Mouse (Mus musculus): Measurements from ENCODE around the gene Lmx1b. TPM values are rescaled to one million over a fixed set of nuclear protein-coding genes. Genes with fewer than 3 reads are reported as not detected.
A peak's percentile ranks its signal among the peaks of the same experiment; 100 is the strongest.

Lmx1b gene
- polyA plus RNA-seq, 1 experiment from 2014 or later = 7.7 TPM

DNA sequence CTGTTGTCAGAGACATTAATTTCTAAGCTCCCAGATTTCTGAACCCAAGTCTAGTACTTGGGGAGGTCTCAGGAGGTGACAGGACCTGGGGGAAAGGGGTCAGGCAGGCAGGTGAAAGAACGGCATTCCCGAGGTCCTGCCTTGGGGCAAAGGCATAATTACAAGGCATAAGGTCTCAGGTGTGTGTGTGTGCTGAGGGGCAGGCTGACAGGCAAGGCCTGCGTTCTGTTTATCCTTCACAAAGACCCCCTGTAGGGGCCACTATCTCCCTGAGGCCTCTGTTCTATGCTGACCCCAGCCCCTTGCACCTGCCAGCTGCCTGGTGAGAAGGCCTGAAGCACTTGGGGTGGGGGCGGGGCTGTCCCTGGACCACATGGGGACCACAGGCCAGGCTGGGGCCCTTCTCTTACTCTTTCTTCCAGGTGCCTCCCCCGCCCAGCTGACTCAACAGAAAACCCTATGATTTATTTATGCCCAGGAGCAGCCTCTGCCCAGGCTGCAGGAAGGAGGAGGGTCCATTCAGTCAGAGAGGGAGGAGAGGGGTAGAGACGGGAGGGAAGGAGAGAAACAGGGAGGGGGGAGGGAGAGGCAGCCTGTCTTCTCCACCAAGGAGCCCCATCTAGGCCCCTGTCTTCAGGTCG is 35.3 kb downstream of the Lmx1b start:
- peaks cover 93% of the 10 kb centered on the region for H3K27me3 ChIP-seq (ENCODE audit: insufficient read depth, poor library complexity, severe bottlenecking)

DNA sequence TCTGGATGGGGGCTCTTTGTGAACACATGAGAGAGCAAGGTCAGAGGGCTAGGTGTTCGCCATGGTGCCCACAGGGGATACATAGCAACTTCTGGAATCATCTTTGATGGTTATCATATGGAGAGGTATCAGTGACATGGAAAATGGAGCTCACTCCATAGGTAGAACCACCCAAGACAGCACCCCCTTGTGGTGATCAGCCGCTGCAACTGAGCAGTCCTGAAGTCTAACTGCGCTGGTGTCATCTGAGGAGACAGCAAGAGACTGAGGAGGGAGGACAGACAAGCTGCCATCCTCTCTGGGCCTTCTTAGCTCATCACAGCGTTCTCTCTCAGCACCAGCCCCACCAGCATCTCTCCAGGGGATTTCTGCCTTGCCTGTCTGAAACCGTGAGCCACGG is 39.8 kb downstream of the Lmx1b start:
- WGBS = 52% methylated on average over 6 of the region's 6 CpGs
- Histone ChIP-seq H3K4me3 (no peak overlapping the region), H3K27ac (no peak overlapping the region), H3K36me3 (no peaks in the 10 kb centered on the region), H3K27me3 (ENCODE audit: insufficient read depth, poor library complexity, severe bottlenecking) (peaks cover 89% of the 10 kb centered on the region), H3K4me1 (replicated peaks) (peaks cover 79% of the 10 kb centered on the region), H3K9me3 (no peaks in the 10 kb centered on the region)
- DNase-seq (ENCODE audit: low spot score) = no peak

More for the DNA sequence above, 35.3 kb downstream of the Lmx1b start:
- Histone ChIP-seq H3K9me3 (no peaks in the 10 kb centered on the region), H3K4me1 (replicated peaks) (peaks cover 71% of the 10 kb centered on the region), H3K27ac (no peak overlapping the region), H3K36me3 (no peaks in the 10 kb centered on the region), H3K4me3 (no peak overlapping the region)
- DNase-seq (ENCODE audit: low spot score) = no peak
- WGBS = 14% methylated on average over 7 of the region's 7 CpGs

DNA sequence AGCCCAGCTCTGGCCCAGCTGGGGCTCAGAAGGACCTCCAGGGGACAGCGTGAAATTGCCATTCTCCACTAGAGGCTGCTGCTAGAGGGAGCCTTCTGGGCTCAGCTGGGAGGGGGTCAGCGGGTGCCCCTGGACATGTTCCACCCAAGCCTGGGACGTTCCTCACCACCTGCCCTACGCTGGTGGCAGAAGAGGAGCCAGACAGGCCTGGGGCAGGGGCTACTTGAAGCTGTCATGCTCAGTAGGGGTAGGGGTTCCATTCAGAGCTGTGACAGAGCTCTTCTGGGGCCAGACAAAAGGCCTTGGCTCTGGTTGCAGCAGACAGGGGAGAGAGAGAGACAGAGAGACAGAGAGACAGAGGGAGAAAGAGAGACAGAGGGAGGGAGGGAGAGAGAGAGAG is 42.9 kb downstream of the Lmx1b start:
- H3K36me3 ChIP-seq = no peaks in the 10 kb centered on the region
- peaks cover 86% of the 10 kb centered on the region for H3K27me3 ChIP-seq (ENCODE audit: insufficient read depth, poor library complexity, severe bottlenecking)
- no peaks in the 10 kb centered on the region for H3K9me3 ChIP-seq
- H3K4me1 ChIP-seq (replicated peaks) = peaks cover 79% of the 10 kb centered on the region
- WGBS = 26% methylated on average over 4 of the region's 4 CpGs
- peak overlapping the region; percentile 70 for H3K27ac ChIP-seq
- peak; percentile 47 for DNase-seq (ENCODE audit: low spot score)
- no peak overlapping the region for H3K4me3 ChIP-seq

DNA sequence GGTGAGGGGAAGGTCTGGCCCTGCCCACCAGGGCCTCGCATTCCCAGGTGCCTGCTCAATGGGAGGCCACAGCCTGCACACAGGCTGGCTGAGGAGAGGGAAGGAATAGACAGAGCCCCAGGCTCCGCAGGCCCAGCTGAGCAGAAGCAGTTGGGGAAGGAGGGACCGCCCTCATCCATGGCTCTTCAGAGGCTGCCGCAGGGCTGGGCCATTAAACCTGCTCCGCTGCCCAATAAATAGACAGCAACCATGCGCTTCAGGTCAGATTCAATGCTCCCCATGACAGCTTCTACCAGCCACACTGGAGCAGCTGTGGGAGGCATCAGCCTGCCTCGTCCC is 45.3 kb downstream of the Lmx1b start:
- peaks cover 92% of the 10 kb centered on the region for H3K27me3 ChIP-seq (ENCODE audit: insufficient read depth, poor library complexity, severe bottlenecking)
- H3K36me3 ChIP-seq = no peaks in the 10 kb centered on the region
- DNase-seq (ENCODE audit: low spot score) = no peak
- H3K9me3 ChIP-seq = no peaks in the 10 kb centered on the region
- peaks cover 89% of the 10 kb centered on the region for H3K4me1 ChIP-seq (replicated peaks)
- 8% methylated on average over 7 of the region's 7 CpGs for WGBS
- peak overlapping the region; percentile 77 for H3K27ac ChIP-seq
- H3K4me3 ChIP-seq = no peak overlapping the region

DNA sequence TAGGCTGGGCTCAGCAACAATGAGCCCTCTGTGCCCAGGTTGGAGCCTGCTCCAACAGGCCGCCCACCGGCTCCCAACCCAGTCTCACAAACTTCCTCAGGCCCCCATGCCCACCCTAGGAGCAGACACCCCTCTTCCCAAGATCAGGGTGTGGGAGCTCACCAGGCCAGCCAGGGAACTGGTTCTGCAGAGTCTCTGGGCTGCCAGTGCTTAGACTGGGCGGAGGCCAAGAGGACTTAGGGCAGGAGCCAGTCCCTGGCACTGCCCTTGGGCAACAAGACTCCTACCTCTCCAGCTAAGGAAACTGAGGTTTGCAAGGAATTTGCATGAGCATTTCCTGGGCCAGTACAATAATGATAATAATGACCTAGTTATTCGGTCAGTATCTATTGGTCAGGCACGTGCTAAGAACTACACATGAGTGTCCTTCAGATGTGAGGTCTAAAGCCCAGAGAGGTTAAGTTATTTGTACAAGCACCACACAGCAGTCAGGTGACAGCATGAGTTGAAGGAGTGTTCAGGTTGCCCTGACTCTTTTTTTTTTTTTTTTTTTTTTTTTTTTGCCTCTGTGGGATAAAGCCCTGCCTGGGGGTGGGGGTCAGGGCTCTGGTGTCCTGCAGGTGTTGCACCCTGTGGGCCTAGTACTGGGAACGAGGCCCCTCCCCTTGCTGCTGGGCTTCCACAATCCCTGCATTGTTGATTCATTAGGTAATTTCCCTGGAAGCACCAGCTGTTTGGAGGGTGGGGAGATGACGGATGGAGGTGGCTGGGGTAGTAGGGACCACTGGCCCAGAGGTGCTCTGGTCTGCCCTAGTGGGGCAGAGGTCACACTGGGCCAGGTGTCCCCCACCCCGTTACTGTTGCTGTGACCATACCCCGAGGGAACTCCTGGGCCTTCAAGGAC is 45.9 kb downstream of the Lmx1b start:
- H3K9me3 ChIP-seq = no peaks in the 10 kb centered on the region
- peaks cover 89% of the 10 kb centered on the region for H3K4me1 ChIP-seq (replicated peaks)
- no peak overlapping the region for H3K4me3 ChIP-seq
- 49% methylated on average over 9 of the region's 9 CpGs for WGBS
- peak overlapping the region; percentile 81 for H3K27ac ChIP-seq
- DNase-seq (ENCODE audit: low spot score) = no peak
- peaks cover 94% of the 10 kb centered on the region for H3K27me3 ChIP-seq (ENCODE audit: insufficient read depth, poor library complexity, severe bottlenecking)
- no peaks in the 10 kb centered on the region for H3K36me3 ChIP-seq

DNA sequence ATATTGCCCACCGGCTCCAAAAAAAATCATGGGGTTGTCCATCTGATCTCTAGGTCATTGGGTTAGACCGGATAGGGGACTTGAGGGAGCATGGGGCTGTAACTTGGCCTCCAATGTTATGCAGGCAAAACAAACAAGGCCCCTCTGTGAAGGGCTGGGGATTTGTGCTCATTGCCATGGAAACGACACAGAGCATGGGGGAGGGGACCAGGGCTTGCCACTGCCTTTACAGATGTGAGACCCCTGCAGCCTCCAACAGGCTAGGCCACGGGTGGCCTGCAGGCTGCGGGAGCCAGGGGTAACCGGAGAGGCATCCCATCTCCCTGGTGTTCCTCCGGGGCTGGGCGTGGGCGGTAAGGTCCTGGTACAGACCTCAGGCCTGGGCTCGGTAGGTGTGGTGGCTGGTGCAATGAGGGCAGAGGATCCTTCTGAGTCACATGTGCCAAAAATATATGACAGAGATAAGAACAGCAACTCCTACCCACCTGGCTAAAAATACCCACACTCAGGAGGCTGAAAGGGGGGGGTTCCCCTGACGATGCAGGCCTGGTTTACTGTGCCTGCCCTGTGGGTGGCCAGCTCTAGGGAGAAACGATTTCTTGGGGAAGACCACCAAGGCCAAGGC is 47.3 kb downstream of the Lmx1b start:
- peaks cover 86% of the 10 kb centered on the region for H3K4me1 ChIP-seq (replicated peaks)
- no peaks in the 10 kb centered on the region for H3K36me3 ChIP-seq
- H3K27me3 ChIP-seq (ENCODE audit: insufficient read depth, poor library complexity, severe bottlenecking) = peaks cover 94% of the 10 kb centered on the region
- H3K4me3 ChIP-seq = peak overlapping the region; percentile 27; the same call in 1 of the 2 replicates
- peak overlapping the region; percentile 81 for H3K27ac ChIP-seq
- DNase-seq (ENCODE audit: low spot score) = peak; percentile 90
- H3K9me3 ChIP-seq = no peaks in the 10 kb centered on the region
- WGBS = 5% methylated on average over 12 of the region's 12 CpGs

DNA sequence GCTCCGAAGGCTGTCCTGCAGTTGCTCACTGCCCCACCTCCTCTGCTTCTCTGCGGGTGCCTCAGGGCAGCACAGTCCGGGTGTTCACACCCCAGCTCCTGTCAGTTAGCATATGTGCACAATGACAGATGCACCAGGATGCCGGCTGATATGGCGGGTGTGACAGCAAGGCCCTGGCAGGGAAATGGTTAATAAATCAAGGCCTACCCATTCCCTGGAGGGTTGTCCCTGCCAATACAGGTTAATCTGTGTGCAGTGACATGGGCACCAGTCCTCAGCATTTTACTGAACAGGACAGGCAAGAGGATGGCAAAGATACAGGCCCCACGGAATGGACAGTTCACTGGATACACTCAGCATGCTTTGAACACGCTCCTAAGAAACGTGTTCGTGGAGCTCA is 51.0 kb downstream of the Lmx1b start:
- Histone ChIP-seq H3K36me3 (no peaks in the 10 kb centered on the region), H3K4me1 (replicated peaks) (peaks cover 80% of the 10 kb centered on the region), H3K4me3 (no peak overlapping the region), H3K9me3 (no peaks in the 10 kb centered on the region), H3K27ac (no peak overlapping the region), H3K27me3 (ENCODE audit: insufficient read depth, poor library complexity, severe bottlenecking) (peaks cover 94% of the 10 kb centered on the region)
- no peak for DNase-seq (ENCODE audit: low spot score)
- 74% methylated on average over 9 of the region's 9 CpGs for WGBS

DNA sequence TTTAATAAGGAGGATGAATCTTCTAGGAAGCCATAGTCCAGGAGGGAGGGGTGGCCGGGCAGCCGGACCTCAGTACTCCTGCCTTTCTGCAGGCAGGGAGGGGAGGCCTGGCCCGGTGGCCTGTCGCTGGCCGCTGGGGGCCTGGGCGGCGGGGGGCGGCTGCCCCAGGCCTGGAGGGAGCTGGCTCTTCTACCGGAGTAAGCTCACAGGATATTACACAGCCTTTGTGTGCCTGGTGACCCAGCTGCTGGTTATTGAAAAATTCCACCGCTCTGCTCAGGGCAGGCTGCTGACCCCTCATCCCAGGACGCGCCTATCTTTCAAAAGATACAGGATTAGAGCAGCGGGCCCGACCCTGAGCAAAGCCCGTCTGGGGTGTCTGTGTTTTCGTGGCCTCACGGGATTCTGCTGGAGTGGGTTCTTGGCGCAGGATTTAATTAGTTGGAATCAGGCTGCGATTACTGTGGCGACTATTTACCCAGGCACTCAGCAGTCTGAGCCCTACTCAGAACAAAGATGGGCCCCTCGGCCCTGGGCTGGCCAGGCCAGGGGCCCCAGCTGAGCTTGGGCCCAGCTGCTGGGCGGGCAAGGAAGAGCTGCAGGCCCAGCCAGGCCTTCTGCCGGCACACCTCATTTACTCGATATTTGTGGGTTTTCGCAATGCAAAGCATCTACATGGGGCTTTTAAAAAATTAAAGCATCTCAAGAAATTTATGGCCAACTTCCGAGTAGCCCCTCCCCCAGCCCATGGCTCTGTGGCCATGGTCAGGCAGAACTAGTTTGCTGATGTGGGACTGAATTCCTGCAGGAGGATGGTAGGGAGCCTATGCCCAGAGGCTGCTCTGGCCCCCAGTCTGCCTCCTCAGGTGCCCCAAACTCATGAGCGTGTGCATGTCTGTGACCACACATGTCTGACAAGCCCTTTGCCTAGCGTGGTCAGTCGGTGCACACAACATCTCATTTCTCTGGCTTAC is 55.1 kb downstream of the Lmx1b start:
- peak; percentile 67 for DNase-seq (ENCODE audit: low spot score)
- WGBS = 18% methylated on average over 29 of the region's 29 CpGs
- H3K36me3 ChIP-seq = no peaks in the 10 kb centered on the region
- H3K9me3 ChIP-seq = no peaks in the 10 kb centered on the region
- H3K4me1 ChIP-seq (replicated peaks) = peaks cover 82% of the 10 kb centered on the region
- peak overlapping the region; percentile 72 for H3K27ac ChIP-seq
- peak overlapping the region; percentile 4; the same call in 1 of the 2 replicates for H3K4me3 ChIP-seq
- peaks cover 97% of the 10 kb centered on the region for H3K27me3 ChIP-seq (ENCODE audit: insufficient read depth, poor library complexity, severe bottlenecking)

DNA sequence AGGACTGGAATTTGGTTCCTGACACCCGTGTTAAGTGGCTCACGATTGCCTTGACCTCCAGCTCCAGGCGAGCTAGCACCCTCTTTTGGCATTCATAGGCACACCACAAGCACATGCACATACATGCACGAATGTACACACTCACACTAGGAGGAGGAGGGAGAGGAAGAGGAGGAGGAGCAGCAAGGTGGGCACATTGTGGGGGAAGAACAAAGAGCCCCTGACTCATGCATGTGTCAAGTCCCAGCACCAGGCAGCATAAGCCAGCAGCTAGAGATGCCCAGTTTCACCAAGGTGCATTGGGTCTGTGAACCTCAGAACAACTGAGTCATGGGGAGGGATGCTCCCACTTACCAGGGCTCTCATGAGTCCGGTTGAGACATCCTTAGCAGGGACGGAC is 56.5 kb downstream of the Lmx1b start:
- Histone ChIP-seq H3K4me3 (no peak overlapping the region), H3K27ac (peak overlapping the region; percentile 64), H3K36me3 (no peaks in the 10 kb centered on the region), H3K27me3 (ENCODE audit: insufficient read depth, poor library complexity, severe bottlenecking) (peaks cover 99% of the 10 kb centered on the region), H3K4me1 (replicated peaks) (peaks cover 78% of the 10 kb centered on the region), H3K9me3 (no peaks in the 10 kb centered on the region)
- 13% methylated on average over 6 of the region's 6 CpGs for WGBS
- no peak for DNase-seq (ENCODE audit: low spot score)

DNA sequence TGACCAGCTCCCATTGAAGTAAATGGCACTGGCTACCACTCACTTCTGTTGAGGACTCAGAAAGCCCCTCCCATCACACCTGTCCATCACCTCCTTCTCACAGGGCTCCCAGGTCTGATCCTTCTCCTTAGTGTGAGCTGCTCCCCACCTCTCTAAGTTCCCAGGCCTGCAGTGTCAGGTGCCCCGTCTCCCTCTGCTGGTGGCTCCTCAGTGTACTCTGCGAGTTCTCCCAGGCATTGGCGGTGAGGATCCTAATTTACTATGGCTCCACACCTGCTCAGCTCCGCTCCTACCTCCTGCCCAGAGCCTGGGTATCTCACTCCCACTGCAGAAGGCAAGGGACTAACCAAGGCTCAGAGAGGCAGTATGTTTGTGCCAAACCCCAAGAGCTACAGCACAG is 57.0 kb downstream of the Lmx1b start:
- Histone ChIP-seq H3K9me3 (no peaks in the 10 kb centered on the region), H3K27ac (peak overlapping the region; percentile 64), H3K27me3 (ENCODE audit: insufficient read depth, poor library complexity, severe bottlenecking) (peaks cover 100% of the 10 kb centered on the region), H3K4me3 (no peak overlapping the region), H3K36me3 (no peaks in the 10 kb centered on the region), H3K4me1 (replicated peaks) (peaks cover 77% of the 10 kb centered on the region)
- 7% methylated on average over 4 of the region's 4 CpGs for WGBS
- no peak for DNase-seq (ENCODE audit: low spot score)

DNA sequence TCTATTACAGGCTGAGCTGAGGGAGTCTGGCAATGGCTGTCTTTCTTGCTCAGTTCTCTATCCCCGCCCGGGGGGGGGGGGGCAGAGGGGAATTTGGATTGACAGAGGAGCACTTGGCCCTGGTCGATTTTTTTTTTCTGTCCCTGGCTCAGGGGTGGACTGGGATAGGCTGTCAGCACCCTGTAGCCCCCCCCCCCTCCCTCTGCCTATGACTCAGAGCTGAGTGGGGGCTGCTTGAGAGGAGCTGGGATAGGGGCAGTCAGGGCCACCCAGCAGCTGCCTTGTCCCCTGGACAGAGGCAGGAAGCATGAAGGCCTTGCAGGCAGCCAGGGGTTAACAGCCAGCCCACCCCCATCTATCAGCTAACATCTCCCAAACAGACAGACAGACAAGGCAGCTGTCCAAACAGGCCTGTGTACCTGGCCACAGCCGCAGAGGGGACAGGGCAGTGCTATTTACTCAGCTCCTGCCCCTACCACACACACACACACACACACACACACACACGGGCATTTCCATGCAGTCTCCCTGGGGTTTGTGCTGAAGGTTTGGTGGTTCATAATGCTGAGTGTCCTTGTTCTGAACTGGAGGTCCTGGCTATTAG is 57.8 kb downstream of the Lmx1b start:
- H3K4me3 ChIP-seq = no peak overlapping the region
- H3K9me3 ChIP-seq = no peaks in the 10 kb centered on the region
- peak overlapping the region; percentile 56; the same call in 1 of the 2 replicates for H3K27ac ChIP-seq
- WGBS = 1% methylated on average over 5 of the region's 5 CpGs
- H3K4me1 ChIP-seq (replicated peaks) = peaks cover 76% of the 10 kb centered on the region
- H3K36me3 ChIP-seq = no peaks in the 10 kb centered on the region
- no peak for DNase-seq (ENCODE audit: low spot score)
- peaks cover 100% of the 10 kb centered on the region for H3K27me3 ChIP-seq (ENCODE audit: insufficient read depth, poor library complexity, severe bottlenecking)

DNA sequence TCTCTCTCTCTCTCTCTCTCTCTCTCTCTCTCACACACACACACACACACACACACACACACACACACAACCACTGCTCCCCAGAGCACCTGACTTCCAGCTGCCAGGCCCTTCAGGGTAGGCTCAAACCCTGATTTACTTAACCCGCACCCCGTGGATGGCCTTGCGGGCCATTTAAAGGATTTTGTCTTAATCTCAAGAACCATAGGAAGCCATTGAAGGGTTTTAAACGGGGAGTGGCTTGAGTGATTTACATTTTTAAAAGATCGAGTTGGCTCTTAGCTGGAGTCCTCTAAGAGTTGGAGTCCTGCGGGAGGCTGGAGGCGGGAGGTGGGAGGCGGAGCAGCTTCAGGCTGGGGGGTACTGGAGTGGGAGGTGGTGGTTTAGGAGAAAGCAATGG is 58.4 kb downstream of the Lmx1b start:
- no peak for DNase-seq (ENCODE audit: low spot score)
- Histone ChIP-seq H3K27me3 (ENCODE audit: insufficient read depth, poor library complexity, severe bottlenecking) (peaks cover 100% of the 10 kb centered on the region), H3K36me3 (no peaks in the 10 kb centered on the region), H3K9me3 (no peaks in the 10 kb centered on the region), H3K4me3 (no peak overlapping the region), H3K27ac (peak overlapping the region; percentile 56), H3K4me1 (replicated peaks) (peaks cover 76% of the 10 kb centered on the region)
- 3% methylated on average over 8 of the region's 8 CpGs for WGBS

Data from hindbrain, embryonic 10.5 days (tissue).